Mouse (Mus musculus) limb, embryonic 12.5 days (tissue): Measurements from ENCODE around the gene Stmnd1. TPM values are rescaled to one million over a fixed set of nuclear protein-coding genes. Genes with fewer than 3 reads are reported as not detected.

Source experiments
- ATAC-seq: fragments of 200-750 bp; cut with Nextera tagmentation; 2 replicates; pipeline ENCODE4 v1.8.0; 2017; ENCODE audit warnings: low read depth, moderate TSS enrichment; ENCODE audit not compliant: insufficient number of reproducible peaks, insufficient read depth, low FRiP score, low TSS enrichment
- H3K27ac ChIP-seq: fragments of 300-500 bp; sonication (generic); 2 replicates; pipeline ENCODE4 v1.5.1; 2016; ENCODE audit warnings: mild to moderate bottlenecking, moderate library complexity
- H3K27me3 ChIP-seq: fragments of 300-500 bp; sonication (generic); 2 replicates; pipeline ENCODE4 v1.6.1; 2016; ENCODE audit warnings: mild to moderate bottlenecking, moderate library complexity
- H3K36me3 ChIP-seq: fragments of 300-500 bp; sonication (generic); 2 replicates; pipeline ENCODE4 v1.6.1; 2016; ENCODE audit warnings: mild to moderate bottlenecking, moderate library complexity
- H3K4me1 ChIP-seq: fragments of 300-500 bp; sonication (generic); replicated peaks from 2 replicates; pipeline ENCODE4 v1.6.1; 2016
- H3K4me2 ChIP-seq: fragments of 300-500 bp; sonication (generic); 2 replicates; pipeline ENCODE4 v1.6.1; 2016; ENCODE audit warnings: mild to moderate bottlenecking, moderate library complexity
- H3K4me3 ChIP-seq: fragments of 300-500 bp; sonication (generic); replicated peaks from 2 replicates; pipeline ENCODE4 v1.5.1; 2016; ENCODE audit warnings: mild to moderate bottlenecking
- H3K9ac ChIP-seq: fragments of 300-500 bp; sonication (generic); replicated peaks from 2 replicates; pipeline ENCODE4 v1.6.1; 2016; ENCODE audit warnings: mild to moderate bottlenecking, moderate library complexity
- H3K9me3 ChIP-seq: fragments of 300-500 bp; sonication (generic); 2 replicates; pipeline ENCODE4 v1.6.1; 2016; ENCODE audit warnings: mild to moderate bottlenecking, moderate library complexity
- WGBS: fragments of 180-500 bp; shearing (Covaris S2); methylation state at CpG from one replicate; pipeline ENCODE4 v1.1.7; 2016; 5-methylcytosine and 5-hydroxymethylcytosine counted together
- polyA plus RNA-seq: library from polyadenylated mRNA; unstranded; fragments of >200 nt; fragmentation: Nextera tagmentation; extraction: Ambion mirVana; gene quantifications from 2 replicates; pipeline ENCODE4 v1.2.1, GENCODE M21; 2016

The Stmnd1 gene
- polyA plus RNA-seq, 1 experiment from 2014 or later, result 0.20 TPM

GRCm38 (mm10) chr13:46341419-46341818, 67.9 kb downstream of the Stmnd1 start:
- Histone ChIP-seq H3K9ac (no peak overlapping the region), H3K9me3 (no peaks in the 10 kb centered on the region), H3K27me3 (no peaks in the 10 kb centered on the region), H3K4me3 (no peak overlapping the region), H3K36me3 (no peaks in the 10 kb centered on the region), H3K4me2 (no peak overlapping the region), H3K4me1 (peaks cover 8% of the 10 kb centered on the region; the same call in 1 of the 2 replicates), H3K27ac (no peak overlapping the region)
- ATAC-seq, result no peak
- 79% methylated on average over 5 of the region's 5 CpGs for WGBS

- 83% methylated on average over 7 of the region's 7 CpGs for WGBS
Measured at GRCm38 (mm10) chr13:46343226-46343625, 69.7 kb downstream of the Stmnd1 start.

GRCm38 (mm10) chr13:46346830-46347512, 73.5 kb downstream of the Stmnd1 start:
- H3K4me3 ChIP-seq, result no peak overlapping the region
- no peak overlapping the region for H3K4me2 ChIP-seq
- no peak overlapping the region for H3K27ac ChIP-seq
- H3K9me3 ChIP-seq, result no peaks in the 10 kb centered on the region
- H3K4me1 ChIP-seq, result no peaks in the 10 kb centered on the region
- no peaks in the 10 kb centered on the region for H3K27me3 ChIP-seq
- H3K9ac ChIP-seq, result no peak overlapping the region
- ATAC-seq, result no peak
- WGBS, result 83% methylated on average over 10 of the region's 10 CpGs
- no peaks in the 10 kb centered on the region for H3K36me3 ChIP-seq

More at GRCm38 (mm10) chr13:46343226-46343625, 69.7 kb downstream of the Stmnd1 start:
- Histone ChIP-seq H3K9me3 (no peaks in the 10 kb centered on the region), H3K4me2 (no peak overlapping the region), H3K27ac (no peak overlapping the region), H3K9ac (no peak overlapping the region), H3K27me3 (no peaks in the 10 kb centered on the region), H3K4me1 (peaks cover 8% of the 10 kb centered on the region; the same call in 1 of the 2 replicates), H3K4me3 (no peak overlapping the region), H3K36me3 (no peaks in the 10 kb centered on the region)
- ATAC-seq, result no peak

- Histone ChIP-seq H3K4me1 (no peaks in the 10 kb centered on the region), H3K36me3 (no peaks in the 10 kb centered on the region), H3K9ac (no peak overlapping the region), H3K27ac (no peak overlapping the region), H3K9me3 (no peaks in the 10 kb centered on the region), H3K27me3 (no peaks in the 10 kb centered on the region), H3K4me2 (no peak overlapping the region), H3K4me3 (no peak overlapping the region)
- WGBS, result 91% methylated on average over 3 of the region's 3 CpGs
- no peak for ATAC-seq
Measured at GRCm38 (mm10) chr13:46349664-46350063, 76.1 kb downstream of the Stmnd1 start.

Other genes with a start within 250 kb of the Stmnd1 start
- gene Rbm24, start 144.7 kb downstream of the Stmnd1 start, polyA plus RNA-seq, result 3.9 and 8.5 TPM in 2 replicates
- 13.1 and 13.3 TPM in 2 replicates for gene Cap2, start 228.1 kb downstream of the Stmnd1 start, polyA plus RNA-seq